Mouse (Mus musculus) CH12F3 (cell line): Measurements from ENCODE around the gene Mxi1.

Source experiments
- in situ Hi-C: fragments of 300-500 bp; cut with MboI; formaldehyde crosslinking; loops from 2 replicates; pipeline ENCODE4 v1.14.3; 2020; ENCODE audit warnings: low sequenced_read_pairs

The Mxi1 gene

GRCm38 (mm10) chr19:53299156-53299828, 11.0 kb upstream of the Mxi1 start:
- in situ Hi-C loops = no loop called here

- in situ Hi-C loops = no loop called here
Measured at GRCm38 (mm10) chr19:53299829-53300181, 10.5 kb upstream of the Mxi1 start.

GRCm38 (mm10) chr19:53303382-53303781, 6.9 kb upstream of the Mxi1 start:
- in situ Hi-C loops = no loop called here

- in situ Hi-C loops = no loop called here
Measured at GRCm38 (mm10) chr19:53305621-53306020, 4.7 kb upstream of the Mxi1 start.

- in situ Hi-C loops = no loop called here
Measured at GRCm38 (mm10) chr19:53306706-53307105, 3.6 kb upstream of the Mxi1 start.

GRCm38 (mm10) chr19:53307219-53307618, 3.1 kb upstream of the Mxi1 start:
- in situ Hi-C loops = no loop called here

GRCm38 (mm10) chr19:53309631-53310030, 687 bp upstream of the Mxi1 start:
- in situ Hi-C loops = no loop called here

- in situ Hi-C loops = no loop called here
Measured at GRCm38 (mm10) chr19:53310771-53311523, 629 bp downstream of the Mxi1 start.

GRCm38 (mm10) chr19:53311524-53312335, 1.4 kb downstream of the Mxi1 start:
- in situ Hi-C loops = no loop called here

GRCm38 (mm10) chr19:53312336-53312871, 2.1 kb downstream of the Mxi1 start:
- in situ Hi-C loops = no loop called here

- in situ Hi-C loops = no loop called here
Measured at GRCm38 (mm10) chr19:53312951-53313683, 2.8 kb downstream of the Mxi1 start.

GRCm38 (mm10) chr19:53313684-53314443, 3.5 kb downstream of the Mxi1 start:
- in situ Hi-C loops = no loop called here

GRCm38 (mm10) chr19:53314530-53315208, 4.4 kb downstream of the Mxi1 start:
- in situ Hi-C loops = loop anchor here (5.0 kb wide), 1 partner anchor 67 kb away; no protein-coding TSS in a partner anchor

GRCm38 (mm10) chr19:53315209-53315654, 4.9 kb downstream of the Mxi1 start:
- in situ Hi-C loops = loop anchor here (5.0 kb wide), 1 partner anchor 68 kb away; no protein-coding TSS in a partner anchor

- in situ Hi-C loops = loop anchor here (5.0 kb wide), 1 partner anchor 69 kb away; no protein-coding TSS in a partner anchor
Measured at GRCm38 (mm10) chr19:53316105-53316504, 5.8 kb downstream of the Mxi1 start.

- in situ Hi-C loops = loop anchor here (5.0 kb wide), 1 partner anchor 70 kb away; no protein-coding TSS in a partner anchor
Measured at GRCm38 (mm10) chr19:53316963-53317362, 6.6 kb downstream of the Mxi1 start.

GRCm38 (mm10) chr19:53318143-53319132, 8.1 kb downstream of the Mxi1 start:
- in situ Hi-C loops = loop anchor here (5.0 kb wide), 1 partner anchor 71 kb away; no protein-coding TSS in a partner anchor
